ENCODE assay signal across 20 mouse cellular contexts in the genomic region with DNA sequence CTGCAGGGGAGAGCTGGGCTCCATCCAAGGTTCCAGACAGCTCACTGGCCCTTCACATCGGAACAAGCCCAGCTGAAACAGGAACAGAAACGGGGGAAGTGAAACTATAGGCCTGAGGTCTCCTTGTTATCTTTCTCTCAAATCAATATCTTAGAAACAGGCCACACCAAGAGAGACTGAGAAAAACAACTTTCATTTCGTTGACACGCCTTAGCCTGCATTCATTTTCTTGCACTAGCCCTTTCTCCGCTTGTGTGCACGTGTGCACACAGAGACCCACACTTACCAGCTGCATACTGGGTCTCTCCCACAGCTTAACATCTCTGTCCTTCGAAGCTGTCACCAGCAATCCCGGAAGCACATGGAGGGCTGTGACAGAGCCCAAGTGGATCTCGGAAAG. TPM values are rescaled to one million over a fixed set of nuclear protein-coding genes. Genes with fewer than 3 reads are reported as not detected.
DNase-seq lines count a peak whose midpoint lies in the region; TF ChIP-seq lines count a peak whose summit lies in the region.
"Had no signal": no experiment of that assay in that cellular context is flagged by ENCODE, and none has a peak within 500 bp of the region (broad histone marks: within the 10 kb centered on the region; RNA-seq: fewer than 3 reads in every experiment).

No protein-coding gene starts in this region.

- TF ChIP-seq POLR2A in thymus, adult 2 months (IDR thresholded peaks at IDR 0.05; ENCODE audit: control insufficient read depth, extremely low read depth, insufficient read depth, low read length, poor library complexity), result no peak
- TF ChIP-seq POLR2A in bone marrow, adult 2 months (IDR thresholded peaks at IDR 0.05; ENCODE audit: borderline replicate concordance, control insufficient read depth, low read depth, low read length), result no peak

- H3K4me1 ChIP-seq in thymus, adult 2 months (replicated peaks; ENCODE audit: control insufficient read depth, insufficient read depth, low read length), result peaks cover 9% of the 10 kb centered on the region
- H3K4me1 ChIP-seq in bone marrow, adult 2 months (ENCODE audit: control insufficient read depth, insufficient read depth, low read length), result no peaks in the 10 kb centered on the region; the same call in 1 of the 2 replicates
- no peaks in the 10 kb centered on the region for H3K4me1 ChIP-seq in forebrain, embryonic 10.5 days
- H3K4me1 ChIP-seq: heart, embryonic 13.5 days; hindbrain, embryonic 12.5 days; midbrain, embryonic 10.5 days had no signal

- H3K27ac ChIP-seq in thymus, adult 2 months (ENCODE audit: control insufficient read depth, insufficient read depth, low read length), result peak overlapping the region; percentile 78
- peak overlapping the region; percentile 70 for H3K27ac ChIP-seq in bone marrow, adult 2 months (ENCODE audit: control insufficient read depth, insufficient read depth, low read depth, low read length, poor library complexity)
- peak overlapping the region; percentile 85 for H3K27ac ChIP-seq in macrophage
- H3K27ac ChIP-seq in forebrain, embryonic 10.5 days, result no peak overlapping the region
- H3K27ac ChIP-seq: heart, embryonic 13.5 days; hindbrain, embryonic 12.5 days; liver, embryonic 14.5 days; midbrain, embryonic 10.5 days had no signal

- peaks cover 50% of the 10 kb centered on the region for H3K79me2 ChIP-seq in macrophage (ENCODE audit: inconsistent target)

- DNase-seq in thymus, adult 2 months, result no peak
- no peak for DNase-seq in thymus, postnatal 10 days (ENCODE audit: low spot score in 2 of 2)
- DNase-seq in forebrain, embryonic 10.5 days (ENCODE audit: extremely low spot score, low spot score), result no peak
- DNase-seq in gastrocnemius, adult 8-10 months (ENCODE audit: low spot score in 2 of 2), result no peak
- no peak for DNase-seq in adrenal gland, adult (ENCODE audit: inconsistent age in 2 of 2, low spot score in 1 of 2)
- DNase-seq: cerebellum, postnatal 10 days; gastrocnemius, postnatal 10 days; kidney, adult 11 months; thymus, postnatal 4 days had no signal

- no peaks in the 10 kb centered on the region for H3K9me3 ChIP-seq in forebrain, embryonic 10.5 days
- H3K9me3 ChIP-seq: G1E; heart, embryonic 13.5 days; hindbrain, embryonic 12.5 days; midbrain, embryonic 10.5 days had no signal

- peaks cover 36% of the 10 kb centered on the region for H3K36me3 ChIP-seq in thymus, adult 2 months (ENCODE audit: control insufficient read depth, insufficient read depth, low read length)
- peaks cover 62% of the 10 kb centered on the region for H3K36me3 ChIP-seq in macrophage (ENCODE audit: inconsistent target)
- peaks cover 49% of the 10 kb centered on the region for H3K36me3 ChIP-seq in forebrain, embryonic 10.5 days (replicated peaks)

- H3K4me3 ChIP-seq in thymus, adult 2 months (ENCODE audit: control insufficient read depth, insufficient read depth, low read length), result 0 out of 2 replicates have a peak overlapping the region, but pooled peaks have one; percentile 16
- peak overlapping the region; percentile 42 for H3K4me3 ChIP-seq in bone marrow, adult 2 months (replicated peaks; ENCODE audit: control insufficient read depth, low read depth, low read length)
- no peak overlapping the region; the same call in 1 of the 2 replicates for H3K4me3 ChIP-seq in macrophage (ENCODE audit: inconsistent target)
- H3K4me3 ChIP-seq in forebrain, embryonic 10.5 days, result no peak overlapping the region
- H3K4me3 ChIP-seq: heart, embryonic 13.5 days; hindbrain, embryonic 12.5 days; midbrain, embryonic 10.5 days had no signal

- H3K27me3 ChIP-seq in thymus, adult 2 months (ENCODE audit: control insufficient read depth, insufficient read depth, low read length), result no peaks in the 10 kb centered on the region
- no peaks in the 10 kb centered on the region for H3K27me3 ChIP-seq in forebrain, embryonic 10.5 days (ENCODE audit: poor library complexity, severe bottlenecking)
- H3K27me3 ChIP-seq: heart, embryonic 13.5 days; hindbrain, embryonic 12.5 days had no signal

- no peak for TF ChIP-seq CTCF in thymus, adult 2 months (IDR thresholded peaks at IDR 0.05; ENCODE audit: borderline replicate concordance, control insufficient read depth, extremely low read depth, insufficient read depth, low read length, poor library complexity)
- no peak for TF ChIP-seq CTCF in bone marrow, adult 2 months (IDR thresholded peaks at IDR 0.05; ENCODE audit: control insufficient read depth, insufficient read depth, low read length)

- WGBS in thymus, adult 2 months, result 13% methylated on average over 9 of the region's 9 CpGs
- WGBS in bone marrow, adult 2 months, result 6% methylated on average over 9 of the region's 9 CpGs
- WGBS in macrophage (ENCODE audit: missing documents), result 3% methylated on average over 9 of the region's 9 CpGs
- 93% methylated on average over 9 of the region's 9 CpGs for WGBS in forebrain, embryonic 10.5 days

RNA-seq across cellular contexts. Expression of gene Parp2, which starts 16.6 kb away (rescaled TPM):
- 24.6 and 25.3 TPM in 2 replicates for polyA plus RNA-seq in thymus, adult 2 months (2012; rRNA removed)
- polyA plus RNA-seq in bone marrow, adult 2 months (2011; ENCODE audit: insufficient read depth, insufficient read length, low replicate concordance, missing spikeins), result 24.4 and 40.2 TPM in 2 replicates
- 100 to 1,000 TPM in 13 of 26 experiments, 10 to 100 TPM in 13; 24.1 to 199 (median 102) TPM for total RNA-seq in macrophage (2018; cell fraction: chromatin; rRNA removed)
- total RNA-seq in macrophage (2018; cell fraction: cytosol; rRNA removed), result 10 to 100 TPM; 18.8 to 41.9 (median 32.9) TPM
- total RNA-seq in macrophage (2018; cell fraction: nucleus; rRNA removed), result 100 to 1,000 TPM in 3 of 26 experiments, 10 to 100 TPM in 23; 23.9 to 146 (median 52.6) TPM
- 34.4 to 55.8 TPM (median 53.8 TPM) in 3 replicates for polyA plus RNA-seq in macrophage (2018)
- polyA plus RNA-seq in forebrain, embryonic 10.5 days (2016; fragmentation: Nextera tagmentation; extraction: Ambion mirVana), result 76.7 and 84.4 TPM in 2 replicates
- 10 to 100 TPM in 1 of 4 experiments, 1 to 10 TPM in 3; 7.9 to 10.2 (median 8.3) TPM for total RNA-seq in gastrocnemius, adult 8-10 months (2022)

RNA-seq across cellular contexts. Expression of gene Ccnb1ip1, which starts 16.7 kb away (rescaled TPM):
- polyA plus RNA-seq in thymus, adult 2 months (2012; rRNA removed), result not detected in 2 replicates
- polyA plus RNA-seq in bone marrow, adult 2 months (2011; ENCODE audit: insufficient read depth, insufficient read length, low replicate concordance, missing spikeins), result not detected in 2 replicates
- total RNA-seq in macrophage (2018; cell fraction: chromatin; rRNA removed), result not detected
- total RNA-seq in macrophage (2018; cell fraction: cytosol; rRNA removed), result not detected
- not detected for total RNA-seq in macrophage (2018; cell fraction: nucleus; rRNA removed)
- not detected in 3 replicates for polyA plus RNA-seq in macrophage (2018)
- polyA plus RNA-seq in forebrain, embryonic 10.5 days (2016; fragmentation: Nextera tagmentation; extraction: Ambion mirVana), result not detected in 2 replicates
- total RNA-seq in gastrocnemius, adult 8-10 months (2022), result not detected
- total RNA-seq: gastrocnemius, postnatal 10 days; left cerebral cortex, postnatal 14 days had no signal
- polyA plus RNA-seq: embryonic facial prominence, embryonic 11.5 days; forebrain, embryonic 11.5 days; heart, embryonic 13.5 days; hindbrain, embryonic 12.5 days; large intestine, adult 2 months; liver, embryonic 14.5 days; midbrain, embryonic 10.5 days had no signal

RNA-seq across cellular contexts. Expression of gene Ttc5, which starts 38.9 kb away (rescaled TPM):
- 48.4 and 50.5 TPM in 2 replicates for polyA plus RNA-seq in thymus, adult 2 months (2012; rRNA removed)
- polyA plus RNA-seq in bone marrow, adult 2 months (2011; ENCODE audit: insufficient read depth, insufficient read length, low replicate concordance, missing spikeins), result 17.8 and 28.7 TPM in 2 replicates
- 100 to 1,000 TPM in 5 of 26 experiments, 10 to 100 TPM in 20, 1 to 10 TPM in 1; 6.0 to 122 (median 62.3) TPM for total RNA-seq in macrophage (2018; cell fraction: chromatin; rRNA removed)
- 10 to 100 TPM; 13.7 to 30.0 (median 23.7) TPM for total RNA-seq in macrophage (2018; cell fraction: cytosol; rRNA removed)
- 100 to 1,000 TPM in 1 of 26 experiments, 10 to 100 TPM in 25; 11.5 to 112 (median 46.7) TPM for total RNA-seq in macrophage (2018; cell fraction: nucleus; rRNA removed)
- polyA plus RNA-seq in macrophage (2018), result 16.4 to 32.4 TPM (median 31.5 TPM) in 3 replicates
- polyA plus RNA-seq in forebrain, embryonic 10.5 days (2016; fragmentation: Nextera tagmentation; extraction: Ambion mirVana), result 107 and 109 TPM in 2 replicates
- 1 to 10 TPM; 3.7 to 6.8 (median 5.7) TPM for total RNA-seq in gastrocnemius, adult 8-10 months (2022)

RNA-seq across cellular contexts. Expression of gene Tep1, which starts 46.1 kb away (rescaled TPM):
- polyA plus RNA-seq in thymus, adult 2 months (2012; rRNA removed), result 29.0 and 32.2 TPM in 2 replicates
- 60.8 and 102 TPM in 2 replicates for polyA plus RNA-seq in bone marrow, adult 2 months (2011; ENCODE audit: insufficient read depth, insufficient read length, low replicate concordance, missing spikeins)
- 100 to 1,000 TPM in 25 of 26 experiments, 10 to 100 TPM in 1; 88.0 to 637 (median 395) TPM for total RNA-seq in macrophage (2018; cell fraction: chromatin; rRNA removed)
- 100 to 1,000 TPM in 21 of 26 experiments, 10 to 100 TPM in 5; 72.3 to 155 (median 121) TPM for total RNA-seq in macrophage (2018; cell fraction: cytosol; rRNA removed)
- total RNA-seq in macrophage (2018; cell fraction: nucleus; rRNA removed), result 100 to 1,000 TPM in 24 of 26 experiments, 10 to 100 TPM in 2; 66.3 to 383 (median 272) TPM
- 54.3 to 116 TPM (median 85.4 TPM) in 3 replicates for polyA plus RNA-seq in macrophage (2018)
- 4.1 and 5.2 TPM in 2 replicates for polyA plus RNA-seq in forebrain, embryonic 10.5 days (2016; fragmentation: Nextera tagmentation; extraction: Ambion mirVana)
- 1 to 10 TPM; 7.2 to 9.4 (median 8.4) TPM for total RNA-seq in gastrocnemius, adult 8-10 months (2022)

Comparison
In these comparisons a context has a peak if more than half of its experiments do, and no peak if none do; other contexts are left out.
1. H3K4me3 ChIP-seq: peak in thymus, adult 2 months (single experiment) and bone marrow, adult 2 months (single experiment); none in macrophage (single experiment) and forebrain, embryonic 10.5 days (single experiment).